Mouse (Mus musculus) thymus, adult 2 months (tissue): ENCODE results near the gene Chd9.
A peak's percentile ranks its signal among the peaks of the same experiment; 100 is the strongest.

Source experiments
- CTCF ChIP-seq: fragments of 200-500 bp; IDR thresholded peaks from 2 replicates; pipeline ENCODE4 v1.5.1; 2012; ENCODE audit warnings: mild to moderate bottlenecking, control low read depth, low read length, moderate library complexity, borderline replicate concordance; ENCODE audit not compliant: control insufficient read depth, poor library complexity, insufficient read depth; ENCODE audit errors: extremely low read depth
- POLR2A ChIP-seq: fragments of 200-500 bp; IDR thresholded peaks from 2 replicates; pipeline ENCODE4 v1.6.1; 2012; ENCODE audit warnings: mild to moderate bottlenecking, low read length, control low read depth, moderate library complexity; ENCODE audit not compliant: control insufficient read depth, poor library complexity, insufficient read depth; ENCODE audit errors: extremely low read depth

DNA sequence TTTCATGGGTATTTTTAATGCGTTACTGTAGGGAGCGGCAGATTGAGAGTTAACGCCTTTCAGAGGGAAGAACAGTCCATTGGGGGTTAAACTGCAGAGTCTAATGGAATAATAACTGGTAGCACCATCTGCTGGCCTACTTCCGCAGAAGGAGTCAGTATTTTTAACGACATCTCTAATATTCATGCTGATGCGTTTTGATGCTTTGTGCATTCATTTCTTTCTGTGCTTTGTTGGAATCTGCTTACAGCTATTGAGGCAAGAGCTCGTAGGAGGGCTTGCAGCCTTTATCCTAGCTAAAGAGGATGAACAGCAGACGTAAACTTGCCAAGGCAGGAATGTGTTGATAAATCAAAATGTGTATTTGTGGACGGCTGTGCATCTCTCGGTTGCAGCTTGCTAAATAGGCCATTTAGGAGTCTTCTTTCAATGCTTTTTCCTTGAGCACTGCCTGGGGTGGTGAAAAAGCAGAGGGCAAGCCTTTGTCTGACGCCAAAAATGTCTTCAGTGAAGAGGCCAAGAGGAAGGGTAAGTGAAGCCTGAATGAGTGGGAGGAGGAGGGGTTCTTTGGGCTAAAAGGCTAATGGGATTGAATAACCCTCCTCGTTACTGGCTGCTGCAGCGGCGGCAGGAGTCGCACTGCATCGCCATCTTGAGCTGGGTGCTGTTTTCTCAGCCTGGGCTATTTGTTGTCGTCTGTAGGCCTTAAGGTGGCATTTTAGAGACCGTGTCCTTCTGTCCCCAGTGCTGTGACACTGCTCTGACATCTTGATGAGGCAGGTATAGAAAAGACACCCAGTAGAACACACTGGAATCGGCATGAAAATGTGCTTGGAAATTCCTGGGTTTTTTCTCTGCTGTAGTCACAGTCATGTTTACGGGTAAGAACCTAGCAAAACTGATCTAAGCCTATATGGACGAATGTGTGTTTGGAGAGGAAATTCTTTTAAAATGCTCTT, 126.9 kb downstream of the Chd9 start:
- no peak for TF ChIP-seq CTCF
- peak; percentile 46; the same call in 1 of the 2 replicates for TF ChIP-seq POLR2A
